Mouse (Mus musculus): ENCODE data around the gene Atxn7l1. TPM values are rescaled to one million over a fixed set of nuclear protein-coding genes. Genes with fewer than 3 reads are reported as not detected.

Gene Atxn7l1
- polyA plus RNA-seq, 1 experiment from 2014 or later = 12.7 TPM

DNA sequence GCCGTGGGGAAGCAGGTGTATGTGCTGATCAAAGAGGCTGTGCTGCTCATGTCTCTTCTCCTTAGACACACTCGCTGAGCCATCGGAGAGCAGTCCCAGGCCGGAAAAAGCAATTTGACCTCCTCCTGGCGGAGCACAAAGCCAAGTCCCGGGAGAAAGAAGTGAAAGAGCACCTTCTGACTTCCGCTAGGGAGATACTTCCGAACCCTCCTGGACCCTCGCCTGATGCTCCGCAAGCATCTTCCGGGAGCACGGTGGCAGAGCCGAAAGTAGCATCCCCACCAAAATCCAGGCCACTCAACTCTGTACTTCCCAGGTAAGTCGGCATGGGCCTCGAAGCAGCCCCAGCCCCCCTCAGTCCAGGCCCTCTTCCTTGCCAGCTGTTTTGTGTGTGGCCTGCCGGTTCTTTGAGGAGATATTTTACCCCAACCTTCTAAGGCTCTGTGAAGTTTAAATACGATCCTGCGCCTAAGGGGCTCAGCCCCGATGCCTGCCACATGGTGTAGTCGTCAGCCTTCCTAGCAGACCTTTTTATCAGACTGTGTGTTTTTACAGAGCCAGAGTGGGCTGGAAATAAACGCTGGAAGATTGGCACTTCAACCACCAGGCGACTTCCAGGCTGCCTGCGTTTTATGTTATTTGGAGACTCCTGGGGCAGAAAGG is 198.4 kb downstream of the Atxn7l1 start:
- peak; percentile 39 for DNase-seq (ENCODE audit: low spot score)
- Histone ChIP-seq H3K27ac (peak overlapping the region; percentile 66; the same call in 1 of the 2 replicates), H3K4me3 (peak overlapping the region; percentile 48), H3K27me3 (ENCODE audit: insufficient read depth, poor library complexity, severe bottlenecking) (peaks cover 34% of the 10 kb centered on the region), H3K4me1 (replicated peaks) (peaks cover 37% of the 10 kb centered on the region), H3K36me3 (0 out of 2 replicates have a peak, but pooled peaks cover 6% of the 10 kb centered on the region), H3K9me3 (no peaks in the 10 kb centered on the region)
- 22% methylated on average over 23 of the region's 23 CpGs for WGBS

DNA sequence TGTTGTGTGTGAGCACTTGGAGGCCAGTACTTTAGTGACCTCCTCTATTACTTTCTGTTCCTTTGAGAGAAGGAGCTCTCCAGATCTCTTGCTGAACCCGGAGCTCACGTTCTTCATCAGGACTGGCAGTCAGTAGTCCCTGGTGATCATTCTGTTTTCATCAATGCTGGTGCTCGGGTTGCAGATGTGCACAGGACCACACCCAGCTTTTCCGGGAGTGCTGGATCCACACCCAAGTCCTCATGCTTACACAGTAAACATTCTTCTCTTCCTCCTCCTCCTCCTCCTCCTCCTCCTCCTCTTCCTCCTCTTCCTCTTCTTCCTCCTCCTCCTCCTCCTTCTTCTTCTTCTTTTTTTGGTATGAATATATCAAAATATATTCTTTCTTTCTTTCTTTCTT is 205.2 kb downstream of the Atxn7l1 start:
- H3K9me3 ChIP-seq = no peaks in the 10 kb centered on the region
- DNase-seq (ENCODE audit: low spot score) = no peak
- no peak overlapping the region for H3K4me3 ChIP-seq
- peaks cover 12% of the 10 kb centered on the region; the same call in 1 of the 2 replicates for H3K36me3 ChIP-seq
- WGBS = 79% methylated on average over 4 of the region's 4 CpGs
- H3K27me3 ChIP-seq (ENCODE audit: insufficient read depth, poor library complexity, severe bottlenecking) = no peaks in the 10 kb centered on the region
- no peak overlapping the region for H3K27ac ChIP-seq
- no peaks in the 10 kb centered on the region for H3K4me1 ChIP-seq (replicated peaks)

- Histone ChIP-seq H3K27me3 (ENCODE audit: insufficient read depth, poor library complexity, severe bottlenecking) (no peaks in the 10 kb centered on the region), H3K4me3 (no peak overlapping the region), H3K4me1 (replicated peaks) (no peaks in the 10 kb centered on the region), H3K36me3 (peaks cover 14% of the 10 kb centered on the region; the same call in 1 of the 2 replicates), H3K27ac (no peak overlapping the region), H3K9me3 (no peaks in the 10 kb centered on the region)
- no peak for DNase-seq (ENCODE audit: low spot score)
- 85% methylated on average over 10 of the region's 10 CpGs for WGBS
Observed at GRCm38 (mm10) chr12:33358345-33358744, 210.9 kb downstream of the Atxn7l1 start.

GRCm38 (mm10) chr12:33359209-33359608 is 211.7 kb downstream of the Atxn7l1 start:
- H3K36me3 ChIP-seq = peaks cover 11% of the 10 kb centered on the region; the same call in 1 of the 2 replicates
- DNase-seq (ENCODE audit: low spot score) = no peak
- no peaks in the 10 kb centered on the region for H3K9me3 ChIP-seq
- no peak overlapping the region for H3K27ac ChIP-seq
- 91% methylated on average over 7 of the region's 7 CpGs for WGBS
- H3K4me3 ChIP-seq = no peak overlapping the region
- H3K4me1 ChIP-seq (replicated peaks) = no peaks in the 10 kb centered on the region; the same call in 1 of the 2 replicates
- no peaks in the 10 kb centered on the region for H3K27me3 ChIP-seq (ENCODE audit: insufficient read depth, poor library complexity, severe bottlenecking)

DNA sequence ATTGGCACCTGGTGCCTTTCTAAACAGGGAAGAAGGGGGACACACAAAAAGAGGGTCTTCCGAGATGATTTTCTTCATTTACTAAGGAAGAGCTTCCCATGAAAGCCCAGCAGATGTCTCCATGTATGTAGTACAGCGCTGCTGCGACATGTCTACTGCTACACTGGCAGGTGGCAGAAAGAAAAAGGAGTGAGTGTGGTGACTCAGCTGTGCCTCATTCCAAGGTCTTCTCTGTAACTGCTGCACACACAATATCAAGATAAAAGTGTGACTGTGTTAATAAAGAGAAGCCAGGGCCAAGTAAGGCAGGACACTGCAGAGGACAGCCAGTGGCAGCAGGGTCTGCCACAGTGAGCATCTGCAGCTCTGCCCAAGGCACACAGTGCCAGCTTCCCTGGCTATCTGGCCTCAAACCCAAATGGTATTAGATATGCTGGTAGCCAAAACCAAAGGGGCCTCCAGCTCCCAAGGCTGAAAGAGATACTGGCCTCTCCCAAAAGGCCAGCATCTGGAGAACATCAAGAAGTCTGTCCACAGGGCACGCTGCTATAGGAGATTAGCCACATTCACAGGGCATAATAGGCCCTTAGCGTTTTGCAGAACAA is 212.5 kb downstream of the Atxn7l1 start:
- Histone ChIP-seq H3K4me3 (no peak overlapping the region), H3K27me3 (ENCODE audit: insufficient read depth, poor library complexity, severe bottlenecking) (no peaks in the 10 kb centered on the region), H3K4me1 (replicated peaks) (no peaks in the 10 kb centered on the region; the same call in 1 of the 2 replicates), H3K36me3 (peaks cover 11% of the 10 kb centered on the region; the same call in 1 of the 2 replicates), H3K27ac (no peak overlapping the region), H3K9me3 (no peaks in the 10 kb centered on the region)
- 95% methylated on average over 5 of the region's 5 CpGs for WGBS
- DNase-seq (ENCODE audit: low spot score) = no peak

DNA sequence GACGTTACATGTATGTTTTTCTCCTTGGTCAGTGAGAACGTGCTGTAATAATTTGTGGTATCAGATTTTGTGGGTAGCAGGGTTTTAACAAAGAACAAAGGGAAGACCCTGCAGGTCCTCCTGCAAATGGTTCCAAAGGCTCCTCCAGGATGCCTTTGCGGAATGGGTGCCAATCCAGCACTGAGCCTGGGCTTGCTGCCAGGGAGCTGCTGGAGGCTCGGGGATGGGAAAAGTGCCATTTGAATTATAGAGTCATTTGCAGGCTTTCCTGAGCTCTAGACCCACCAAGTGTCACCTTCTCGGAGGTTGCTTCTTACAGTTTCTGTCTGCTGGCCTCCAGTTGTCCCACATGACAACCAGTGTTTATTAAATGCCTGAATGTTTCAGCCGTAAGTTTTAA is 213.2 kb downstream of the Atxn7l1 start:
- WGBS = 84% methylated on average over 6 of the region's 6 CpGs
- H3K4me1 ChIP-seq (replicated peaks) = no peaks in the 10 kb centered on the region; the same call in 1 of the 2 replicates
- H3K27me3 ChIP-seq (ENCODE audit: insufficient read depth, poor library complexity, severe bottlenecking) = no peaks in the 10 kb centered on the region
- H3K27ac ChIP-seq = no peak overlapping the region
- DNase-seq (ENCODE audit: low spot score) = no peak
- H3K36me3 ChIP-seq = peaks cover 11% of the 10 kb centered on the region; the same call in 1 of the 2 replicates
- H3K4me3 ChIP-seq = no peak overlapping the region
- H3K9me3 ChIP-seq = no peaks in the 10 kb centered on the region

GRCm38 (mm10) chr12:33364511-33364910 is 217.0 kb downstream of the Atxn7l1 start:
- no peak overlapping the region for H3K4me3 ChIP-seq
- 86% methylated on average over 8 of the region's 8 CpGs for WGBS
- no peaks in the 10 kb centered on the region for H3K27me3 ChIP-seq (ENCODE audit: insufficient read depth, poor library complexity, severe bottlenecking)
- no peaks in the 10 kb centered on the region; the same call in 1 of the 2 replicates for H3K4me1 ChIP-seq (replicated peaks)
- 0 out of 2 replicates have a peak, but pooled peaks cover 7% of the 10 kb centered on the region for H3K36me3 ChIP-seq
- H3K9me3 ChIP-seq = no peaks in the 10 kb centered on the region
- H3K27ac ChIP-seq = no peak overlapping the region
- DNase-seq (ENCODE audit: low spot score) = no peak

DNA sequence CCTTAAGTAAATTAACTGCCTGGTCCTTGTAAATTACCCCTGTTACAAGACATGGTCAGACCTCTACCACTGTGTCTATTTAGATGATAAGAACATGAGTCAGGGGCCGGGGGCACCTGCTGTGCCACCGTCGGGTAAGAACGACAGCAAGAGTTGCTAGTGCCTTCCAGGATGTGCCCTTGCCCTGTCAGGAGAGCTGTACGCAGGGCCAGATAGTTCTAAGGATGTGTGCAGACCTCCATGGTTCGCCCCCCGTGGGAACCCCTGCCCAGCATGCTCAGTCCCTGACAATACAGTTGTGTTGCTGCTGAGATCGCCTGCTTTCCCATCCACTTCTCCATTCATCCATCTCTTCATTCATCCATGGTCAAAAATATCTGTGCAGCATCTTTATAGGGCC is 217.6 kb downstream of the Atxn7l1 start:
- no peaks in the 10 kb centered on the region for H3K27me3 ChIP-seq (ENCODE audit: insufficient read depth, poor library complexity, severe bottlenecking)
- DNase-seq (ENCODE audit: low spot score) = no peak
- H3K9me3 ChIP-seq = no peaks in the 10 kb centered on the region
- no peak overlapping the region for H3K27ac ChIP-seq
- WGBS = 77% methylated on average over 8 of the region's 8 CpGs
- no peaks in the 10 kb centered on the region; the same call in 1 of the 2 replicates for H3K4me1 ChIP-seq (replicated peaks)
- H3K4me3 ChIP-seq = no peak overlapping the region
- H3K36me3 ChIP-seq = 0 out of 2 replicates have a peak, but pooled peaks cover 7% of the 10 kb centered on the region

DNA sequence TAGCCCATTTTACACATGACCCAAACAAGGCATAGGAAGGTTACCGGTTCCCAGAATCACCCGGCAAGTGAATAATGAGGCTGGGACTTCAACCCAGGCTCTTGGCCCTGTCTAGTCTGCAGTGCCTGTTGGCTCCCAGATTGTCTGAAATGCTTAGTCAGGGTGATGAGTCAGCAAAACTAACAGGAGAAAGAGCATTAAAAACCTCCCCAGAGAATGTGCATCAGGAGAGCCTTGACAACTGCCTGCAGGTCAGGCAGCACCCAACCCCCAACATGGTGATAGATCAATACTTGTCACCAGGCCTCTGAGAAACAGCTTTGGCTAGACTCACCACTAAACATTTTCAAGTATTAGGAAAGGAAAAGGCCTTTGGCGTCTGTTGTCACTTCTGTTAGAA is 222.1 kb downstream of the Atxn7l1 start:
- WGBS = 86% methylated on average over 3 of the region's 3 CpGs
- Histone ChIP-seq H3K9me3 (no peaks in the 10 kb centered on the region), H3K4me3 (no peak overlapping the region), H3K36me3 (0 out of 2 replicates have a peak, but pooled peaks cover 7% of the 10 kb centered on the region), H3K27ac (no peak overlapping the region), H3K4me1 (replicated peaks) (no peaks in the 10 kb centered on the region), H3K27me3 (ENCODE audit: insufficient read depth, poor library complexity, severe bottlenecking) (no peaks in the 10 kb centered on the region)
- DNase-seq (ENCODE audit: low spot score) = no peak

DNA sequence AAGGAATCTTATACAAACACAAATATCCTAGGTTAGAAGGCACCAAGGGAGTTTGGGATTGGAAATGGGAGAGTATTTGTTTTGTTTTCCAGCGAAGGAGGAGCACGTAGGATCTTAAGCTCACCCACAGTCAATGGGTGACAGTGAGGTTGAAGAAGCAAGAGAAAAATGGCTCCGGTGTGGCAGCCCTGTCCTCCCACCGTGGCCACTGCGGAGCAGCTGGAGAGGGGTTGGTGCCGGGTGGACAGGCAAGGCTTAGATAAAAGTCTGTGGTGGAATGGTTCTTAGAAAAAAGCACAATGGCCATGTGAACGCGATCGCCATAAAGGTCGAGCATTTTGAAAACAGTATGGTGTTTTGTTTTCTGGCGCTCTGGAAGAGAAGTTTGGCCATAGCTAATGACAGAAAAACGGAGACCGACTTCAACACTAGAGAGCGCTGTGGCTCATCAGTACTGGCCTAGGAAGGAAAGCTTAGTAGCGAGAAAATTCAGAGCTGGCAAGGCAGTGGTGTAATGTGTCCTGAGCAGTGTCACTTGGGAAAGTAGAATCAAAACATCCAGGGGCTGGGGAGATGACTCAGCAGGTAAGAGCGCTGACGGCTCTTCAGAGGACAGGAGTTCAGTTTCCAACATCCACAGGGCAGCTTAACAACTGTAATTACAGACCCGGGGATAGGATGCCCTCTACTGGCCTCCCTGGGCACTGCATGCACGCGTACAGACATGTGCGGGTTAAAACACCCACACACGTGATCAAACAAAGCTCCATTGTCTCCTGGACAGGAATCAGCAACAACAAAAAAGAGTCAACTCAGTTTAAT is 232.3 kb downstream of the Atxn7l1 start:
- Histone ChIP-seq H3K36me3 (no peaks in the 10 kb centered on the region), H3K27ac (0 out of 2 replicates have a peak overlapping the region, but pooled peaks have one; percentile 23), H3K27me3 (ENCODE audit: insufficient read depth, poor library complexity, severe bottlenecking) (no peaks in the 10 kb centered on the region), H3K9me3 (no peaks in the 10 kb centered on the region), H3K4me3 (peak overlapping the region; percentile 42), H3K4me1 (replicated peaks) (peaks cover 7% of the 10 kb centered on the region; the same call in 1 of the 2 replicates)
- WGBS = 20% methylated on average over 22 of the region's 22 CpGs
- DNase-seq (ENCODE audit: low spot score) = peak; percentile 90

DNA sequence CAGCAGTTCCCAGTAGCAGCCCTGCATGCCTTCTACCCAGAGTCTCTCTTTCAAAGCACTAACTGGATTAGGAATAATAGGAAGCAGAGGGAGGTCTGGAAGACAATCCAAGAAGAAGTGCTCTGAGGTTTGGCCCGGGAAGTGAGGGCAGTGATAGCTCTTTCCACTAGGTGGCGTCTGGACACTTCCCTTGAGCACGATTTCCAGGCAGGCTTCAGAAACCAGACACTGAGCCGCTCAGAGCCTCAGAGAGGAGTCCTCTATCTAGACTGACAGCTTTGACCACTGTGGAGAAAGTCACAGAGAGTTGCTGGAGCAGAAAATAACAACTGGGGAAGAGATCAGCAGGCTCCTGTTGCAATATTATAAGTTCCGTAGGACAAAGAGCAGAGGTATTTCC is 241.3 kb downstream of the Atxn7l1 start:
- H3K36me3 ChIP-seq = no peaks in the 10 kb centered on the region
- H3K9me3 ChIP-seq = no peaks in the 10 kb centered on the region
- H3K4me1 ChIP-seq (replicated peaks) = 0 out of 2 replicates have a peak, but pooled peaks cover 3% of the 10 kb centered on the region
- 9% methylated on average over 5 of the region's 5 CpGs for WGBS
- peak; percentile 79 for DNase-seq (ENCODE audit: low spot score)
- 0 out of 2 replicates have a peak, but pooled peaks cover 5% of the 10 kb centered on the region for H3K27me3 ChIP-seq (ENCODE audit: insufficient read depth, poor library complexity, severe bottlenecking)
- H3K27ac ChIP-seq = no peak overlapping the region
- no peak overlapping the region for H3K4me3 ChIP-seq

GRCm38 (mm10) chr12:33390844-33391560 is 243.5 kb downstream of the Atxn7l1 start:
- Histone ChIP-seq H3K9me3 (no peaks in the 10 kb centered on the region), H3K27ac (no peak overlapping the region), H3K27me3 (ENCODE audit: insufficient read depth, poor library complexity, severe bottlenecking) (0 out of 2 replicates have a peak, but pooled peaks cover 4% of the 10 kb centered on the region), H3K4me3 (no peak overlapping the region), H3K4me1 (replicated peaks) (peaks cover 13% of the 10 kb centered on the region), H3K36me3 (no peaks in the 10 kb centered on the region)
- DNase-seq (ENCODE audit: low spot score) = no peak
- 80% methylated on average over 2 of the region's 2 CpGs for WGBS

Measured in hindbrain, embryonic 10.5 days (tissue).